Mouse (Mus musculus) lung, postnatal 0 days (tissue): Measurements from ENCODE around the gene Mapk14.

ENCODE experiments used
- CTCF ChIP-seq: IDR thresholded peaks from 2 replicates; pipeline ENCODE4 v1.5.1; 2016; ENCODE audit warnings: antibody characterized with exemption, mild to moderate bottlenecking
- EP300 ChIP-seq: IDR thresholded peaks from 2 replicates; pipeline ENCODE4 v1.6.1; 2016; ENCODE audit warnings: antibody characterized with exemption, mild to moderate bottlenecking, control low read depth

GRCm38 (mm10) chr17:28659564-28659963 is 31.6 kb upstream of the Mapk14 start:
- TF ChIP-seq CTCF: no peak
- TF ChIP-seq EP300: no peak
